Mouse (Mus musculus) forebrain, embryonic 14.5 days (tissue): Measurements from ENCODE around the gene Kdelc2. TPM values are rescaled to one million over a fixed set of nuclear protein-coding genes. Genes with fewer than 3 reads are reported as not detected.

Source experiments
- ATAC-seq: fragments of 200-750 bp; cut with Nextera tagmentation; 2 replicates; pipeline ENCODE4 v1.8.0; 2017; ENCODE audit warnings: mild to moderate bottlenecking, moderate library complexity
- DNase-seq: peaks from one replicate; pipeline ENCODE4 v3.0.0-alpha.2; 2015; ENCODE audit warnings: low spot score
- H3K27ac ChIP-seq: fragments of 300-500 bp; sonication (generic); 2 replicates; pipeline ENCODE4 v1.5.1; 2014; ENCODE audit warnings: low read depth, mild to moderate bottlenecking, control low read depth, low read length, moderate library complexity
- H3K27me3 ChIP-seq: fragments of 300-500 bp; sonication (generic); replicated peaks from 2 replicates; pipeline ENCODE4 v1.6.1; 2014; ENCODE audit warnings: low read length, control low read depth, mixed read lengths; ENCODE audit not compliant: control insufficient read depth, insufficient read depth
- H3K36me3 ChIP-seq: fragments of 300-500 bp; sonication (generic); 2 replicates; pipeline ENCODE4 v1.6.1; 2014; ENCODE audit warnings: low read length, control low read depth; ENCODE audit not compliant: control insufficient read depth, insufficient read depth
- H3K4me1 ChIP-seq: fragments of 300-500 bp; sonication (generic); 2 replicates; pipeline ENCODE4 v1.6.1; 2014; ENCODE audit warnings: antibody characterized with exemption, low read length, control low read depth; ENCODE audit not compliant: control insufficient read depth, insufficient read depth
- H3K4me2 ChIP-seq: fragments of 300-500 bp; sonication (generic); 2 replicates; pipeline ENCODE4 v1.6.1; 2014; ENCODE audit warnings: mild to moderate bottlenecking, control low read depth, low read length
- H3K4me3 ChIP-seq: fragments of 300-500 bp; sonication (generic); 2 replicates; pipeline ENCODE4 v1.5.1; 2014; ENCODE audit warnings: low read depth, low read length, control low read depth
- H3K9ac ChIP-seq: fragments of 300-500 bp; sonication (generic); 2 replicates; pipeline ENCODE4 v1.6.1; 2014; ENCODE audit warnings: mild to moderate bottlenecking, low read length, control low read depth, moderate library complexity
- H3K9me3 ChIP-seq: fragments of 300-500 bp; sonication (generic); replicated peaks from 2 replicates; pipeline ENCODE4 v1.6.1; 2016; ENCODE audit warnings: low read length, control low read depth, mixed read lengths; ENCODE audit not compliant: control insufficient read depth
- WGBS: fragments of 180-500 bp; shearing (Covaris S2); extraction: QIAGEN DNeasy Blood & Tissue Kit; methylation state at CpG from one replicate; pipeline ENCODE4 v1.1.7; 2014; 5-methylcytosine and 5-hydroxymethylcytosine counted together
- polyA plus RNA-seq: library from polyadenylated mRNA; unstranded; fragments of >200 nt; fragmentation: Nextera tagmentation; extraction: Ambion mirVana; gene quantifications from 2 replicates; pipeline ENCODE4 v1.2.1, GENCODE M21; 2014

Gene Kdelc2
- polyA plus RNA-seq, 1 experiment from 2014 or later, result 3.3 TPM

GRCm38 (mm10) chr9:53346402-53346801 is 37.4 kb upstream of the Kdelc2 start:
- Histone ChIP-seq H3K4me2 (no peak overlapping the region), H3K36me3 (no peaks in the 10 kb centered on the region), H3K4me1 (no peaks in the 10 kb centered on the region), H3K27me3 (0 out of 2 replicates have a peak, but pooled peaks cover 3% of the 10 kb centered on the region), H3K27ac (no peak overlapping the region), H3K4me3 (no peak overlapping the region), H3K9ac (no peak overlapping the region), H3K9me3 (no peaks in the 10 kb centered on the region)
- WGBS, result 84% methylated on average over 6 of the region's 6 CpGs
- no peak for ATAC-seq
- no peak for DNase-seq

- DNase-seq (no peak), ATAC-seq (no peak)
- no peak overlapping the region for H3K27ac ChIP-seq
- H3K9ac ChIP-seq, result no peak overlapping the region
- no peaks in the 10 kb centered on the region for H3K27me3 ChIP-seq
- H3K4me3 ChIP-seq, result no peak overlapping the region
- H3K4me1 ChIP-seq, result no peaks in the 10 kb centered on the region
- H3K9me3 ChIP-seq, result no peaks in the 10 kb centered on the region
- 81% methylated on average over 1 of the region's 1 CpGs for WGBS
- no peaks in the 10 kb centered on the region for H3K36me3 ChIP-seq
- H3K4me2 ChIP-seq, result no peak overlapping the region
Observed at GRCm38 (mm10) chr9:53349211-53349610, 34.6 kb upstream of the Kdelc2 start.

GRCm38 (mm10) chr9:53350331-53350730 is 33.5 kb upstream of the Kdelc2 start:
- Histone ChIP-seq H3K4me2 (no peak overlapping the region), H3K9ac (no peak overlapping the region), H3K9me3 (no peaks in the 10 kb centered on the region), H3K27me3 (no peaks in the 10 kb centered on the region), H3K4me3 (no peak overlapping the region), H3K36me3 (no peaks in the 10 kb centered on the region), H3K4me1 (no peaks in the 10 kb centered on the region), H3K27ac (no peak overlapping the region)
- no peak for DNase-seq
- WGBS, result 82% methylated on average over 2 of the region's 2 CpGs
- no peak for ATAC-seq

GRCm38 (mm10) chr9:53351899-53352298 is 31.9 kb upstream of the Kdelc2 start:
- Histone ChIP-seq H3K27ac (no peak overlapping the region), H3K36me3 (no peaks in the 10 kb centered on the region), H3K9ac (no peak overlapping the region), H3K27me3 (no peaks in the 10 kb centered on the region), H3K4me3 (no peak overlapping the region), H3K9me3 (no peaks in the 10 kb centered on the region), H3K4me1 (no peaks in the 10 kb centered on the region), H3K4me2 (no peak overlapping the region)
- no peak for ATAC-seq
- DNase-seq, result no peak
- WGBS, result 90% methylated on average over 6 of the region's 6 CpGs

- Histone ChIP-seq H3K27me3 (no peaks in the 10 kb centered on the region), H3K9me3 (no peaks in the 10 kb centered on the region), H3K4me3 (no peak overlapping the region), H3K4me1 (no peaks in the 10 kb centered on the region), H3K9ac (no peak overlapping the region), H3K4me2 (no peak overlapping the region), H3K36me3 (no peaks in the 10 kb centered on the region), H3K27ac (no peak overlapping the region)
- ATAC-seq (no peak), DNase-seq (no peak)
- 88% methylated on average over 5 of the region's 5 CpGs for WGBS
Observed at GRCm38 (mm10) chr9:53353161-53353560, 30.7 kb upstream of the Kdelc2 start.

- Histone ChIP-seq H3K9ac (no peak overlapping the region), H3K4me1 (no peaks in the 10 kb centered on the region), H3K4me2 (no peak overlapping the region), H3K27ac (no peak overlapping the region), H3K36me3 (no peaks in the 10 kb centered on the region), H3K9me3 (no peaks in the 10 kb centered on the region), H3K27me3 (no peaks in the 10 kb centered on the region), H3K4me3 (no peak overlapping the region)
- ATAC-seq, result no peak
- no peak for DNase-seq
- WGBS, result 82% methylated on average over 14 of the region's 14 CpGs
Observed at GRCm38 (mm10) chr9:53356219-53357155, 27.3 kb upstream of the Kdelc2 start.

GRCm38 (mm10) chr9:53371339-53371738 is 12.5 kb upstream of the Kdelc2 start:
- DNase-seq (no peak), ATAC-seq (no peak)
- 84% methylated on average over 3 of the region's 3 CpGs for WGBS
- Histone ChIP-seq H3K27me3 (no peaks in the 10 kb centered on the region), H3K27ac (no peak overlapping the region), H3K4me1 (no peaks in the 10 kb centered on the region), H3K4me3 (no peak overlapping the region), H3K36me3 (no peaks in the 10 kb centered on the region), H3K4me2 (no peak overlapping the region), H3K9me3 (no peaks in the 10 kb centered on the region), H3K9ac (no peak overlapping the region)

- 82% methylated on average over 4 of the region's 4 CpGs for WGBS
- no peaks in the 10 kb centered on the region for H3K9me3 ChIP-seq
Observed at GRCm38 (mm10) chr9:53375907-53376306, 7.9 kb upstream of the Kdelc2 start.

GRCm38 (mm10) chr9:53376820-53377219 is 7.0 kb upstream of the Kdelc2 start:
- no peak for ATAC-seq
- 88% methylated on average over 13 of the region's 13 CpGs for whole genome bisulfite sequencing

More at GRCm38 (mm10) chr9:53375907-53376306, 7.9 kb upstream of the Kdelc2 start:
- H3K4me3 ChIP-seq, result no peak overlapping the region
- no peak overlapping the region for H3K27ac ChIP-seq
- no peak overlapping the region for H3K4me2 ChIP-seq
- DNase-seq, result no peak
- ATAC-seq, result no peak
- H3K27me3 ChIP-seq, result no peaks in the 10 kb centered on the region
- no peaks in the 10 kb centered on the region for H3K36me3 ChIP-seq
- no peak overlapping the region for H3K9ac ChIP-seq
- no peaks in the 10 kb centered on the region for H3K4me1 ChIP-seq

More at GRCm38 (mm10) chr9:53376820-53377219, 7.0 kb upstream of the Kdelc2 start:
- Histone ChIP-seq H3K9ac (no peak overlapping the region), H3K36me3 (no peaks in the 10 kb centered on the region), H3K4me3 (no peak overlapping the region), H3K9me3 (no peaks in the 10 kb centered on the region), H3K4me2 (no peak overlapping the region), H3K27ac (no peak overlapping the region), H3K27me3 (no peaks in the 10 kb centered on the region), H3K4me1 (no peaks in the 10 kb centered on the region)
- no peak for DNase-seq
